ENCODE assay signal across 40 mouse cellular contexts in the genomic region with DNA sequence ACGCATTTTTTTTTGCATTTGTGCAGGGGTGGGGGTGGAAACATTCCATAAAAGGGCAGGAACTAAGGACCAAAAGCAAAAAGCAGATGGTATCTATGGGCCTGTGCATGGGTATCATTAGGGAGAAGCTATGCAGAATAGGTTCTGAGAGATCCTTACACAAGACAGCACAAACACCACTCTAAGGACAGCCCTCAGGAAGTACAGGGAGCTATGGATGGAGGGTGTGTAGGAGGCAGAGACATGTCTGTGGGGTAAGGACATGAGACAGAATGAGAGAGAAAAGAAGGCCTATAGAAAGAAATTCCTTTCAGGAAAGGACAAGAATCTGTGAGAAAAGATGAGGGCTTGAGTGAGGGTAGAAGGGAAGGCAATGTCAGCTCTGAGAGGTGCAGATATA. TPM values are rescaled to one million over a fixed set of nuclear protein-coding genes. Genes with fewer than 3 reads are reported as not detected.
"Had no signal": no experiment of that assay in that cellular context is flagged by ENCODE, and none has a peak within 500 bp of the region (broad histone marks: within the 10 kb centered on the region; RNA-seq: fewer than 3 reads in every experiment).

No protein-coding gene starts in this region.

- DNase-seq: heart, postnatal 10 days; heart, postnatal 14 days; heart, postnatal 36 days; heart, postnatal 4 days; kidney, adult 11 months; kidney, adult 18-20 months; kidney, adult 2 months; kidney, adult 8-10 months; kidney, adult 9 months; kidney, postnatal 10 days; kidney, postnatal 14 days; kidney, postnatal 25 days; kidney, postnatal 36 days; kidney, postnatal 4 days; layer of hippocampus, adult 9-11 months; layer of hippocampus, postnatal 36 days had no signal

- H3K4me3 ChIP-seq: heart, embryonic 12.5 days; heart, embryonic 13.5 days; heart, embryonic 15.5 days; hindbrain, embryonic 10.5 days; hindbrain, embryonic 12.5 days; hindbrain, embryonic 13.5 days; hindbrain, embryonic 15.5 days; intestine, embryonic 15.5 days; kidney, embryonic 15.5 days; layer of hippocampus, adult 2 months; left cerebral cortex, adult 2 months had no signal

- H3K27ac ChIP-seq: heart, embryonic 13.5 days; heart, embryonic 15.5 days; hindbrain, embryonic 10.5 days; hindbrain, embryonic 12.5 days; hindbrain, embryonic 13.5 days; hindbrain, embryonic 14.5 days; hindbrain, embryonic 15.5 days; hindbrain, postnatal 0 days; intestine, embryonic 15.5 days; kidney, embryonic 15.5 days; kidney, postnatal 0 days; layer of hippocampus, adult 2 months; left cerebral cortex, adult 2 months had no signal

- H3K9ac ChIP-seq: heart, embryonic 12.5 days; heart, embryonic 13.5 days; heart, embryonic 15.5 days; hindbrain, embryonic 12.5 days; hindbrain, embryonic 13.5 days; hindbrain, embryonic 14.5 days; hindbrain, embryonic 15.5 days; intestine, embryonic 15.5 days; kidney, embryonic 15.5 days had no signal

- ATAC-seq: hindbrain, embryonic 16.5 days; hindbrain, postnatal 0 days; inflammation-experienced regulatory T-cells, adult 6 months; intestine, embryonic 15.5 days; intestine, embryonic 16.5 days; intestine, postnatal 0 days had no signal

- H3K27me3 ChIP-seq: heart, embryonic 12.5 days; heart, embryonic 13.5 days; heart, embryonic 15.5 days; hindbrain, embryonic 12.5 days; hindbrain, embryonic 13.5 days; hindbrain, embryonic 15.5 days; intestine, embryonic 15.5 days; kidney, embryonic 15.5 days had no signal

- H3K36me3 ChIP-seq: heart, embryonic 12.5 days; heart, embryonic 13.5 days; heart, embryonic 15.5 days; hindbrain, embryonic 10.5 days; hindbrain, embryonic 12.5 days; hindbrain, embryonic 13.5 days; hindbrain, embryonic 15.5 days; intestine, embryonic 15.5 days; kidney, embryonic 15.5 days had no signal

- H3K4me1 ChIP-seq: heart, embryonic 12.5 days; heart, embryonic 13.5 days; heart, embryonic 15.5 days; hindbrain, embryonic 10.5 days; hindbrain, embryonic 12.5 days; hindbrain, embryonic 13.5 days; hindbrain, embryonic 15.5 days; intestine, embryonic 15.5 days; kidney, embryonic 15.5 days had no signal

- H3K4me2 ChIP-seq: heart, embryonic 11.5 days; heart, embryonic 12.5 days; heart, embryonic 13.5 days; heart, embryonic 15.5 days; hindbrain, embryonic 12.5 days; hindbrain, embryonic 13.5 days; hindbrain, embryonic 14.5 days; hindbrain, embryonic 15.5 days; intestine, embryonic 15.5 days; kidney, embryonic 15.5 days had no signal

- H3K9me3 ChIP-seq: heart, embryonic 12.5 days; heart, embryonic 13.5 days; heart, embryonic 15.5 days; hindbrain, embryonic 10.5 days; hindbrain, embryonic 12.5 days; hindbrain, embryonic 13.5 days; hindbrain, embryonic 15.5 days; intestine, embryonic 15.5 days; kidney, embryonic 15.5 days had no signal

RNA-seq across cellular contexts. Expression of a gene that starts 47.2 kb away (rescaled TPM):
- polyA plus RNA-seq: heart, embryonic 11.5 days; heart, embryonic 14.5 days; heart, embryonic 15.5 days; heart, embryonic 16.5 days; heart, postnatal 0 days; hindbrain, embryonic 10.5 days; hindbrain, embryonic 11.5 days; hindbrain, embryonic 12.5 days; hindbrain, embryonic 13.5 days; inflammation-experienced regulatory T-cells, adult 6 months; intestine, embryonic 16.5 days; intestine, postnatal 0 days; kidney, adult 2 months; kidney, embryonic 14.5 days; kidney, embryonic 15.5 days; kidney, postnatal 0 days had no signal
